Mouse (Mus musculus) ES-Bruce4 (cell line): ENCODE data around the gene Lrrc45.

Experiments used
- CTCF ChIP-seq: IDR thresholded peaks from one replicate; pipeline ENCODE4 v1.8.1; 2011; ENCODE audit warnings: low read depth, low read length
- POLR2A ChIP-seq: IDR thresholded peaks from one replicate; pipeline ENCODE4 v1.8.1; 2011; ENCODE audit warnings: low read length; ENCODE audit not compliant: insufficient read depth

GRCm38 (mm10) chr11:120665406-120665805 is 48.3 kb upstream of the Lrrc45 start:
- no peak for TF ChIP-seq POLR2A
- no peak for TF ChIP-seq CTCF
